Mouse (Mus musculus): ENCODE measurements at regions not wholly inside any gene's neighbourhood (a gene's known extent, or its start where the extent isn't known, plus 50 kb on each side); places are given as distances from the start of the nearest gene placed in this dataset.
A peak's percentile ranks its signal among the peaks of the same experiment; 100 is the strongest.

GRCm38 (mm10) chr14:78197483-78197882 lies 108.7 kb upstream of the Fam216b start:
- DNase-seq (ENCODE audit: low spot score): no peak
- no peak for TF ChIP-seq CTCF (IDR thresholded peaks at IDR 0.05; ENCODE audit: low read depth)
- Histone ChIP-seq H3K27ac (no peak overlapping the region), H3K4me3 (replicated peaks; ENCODE audit: low read depth, low read length) (no peak overlapping the region), H3K9me3 (replicated peaks; ENCODE audit: low read length) (no peaks in the 10 kb centered on the region), H3K4me2 (ENCODE audit: low read length) (no peak overlapping the region), H3K27me3 (ENCODE audit: insufficient read depth, low read length) (no peaks in the 10 kb centered on the region), H3K36me3 (ENCODE audit: insufficient read depth, low read length) (no peaks in the 10 kb centered on the region), H3K9ac (ENCODE audit: low read depth, low read length) (no peak overlapping the region), H3K4me1 (replicated peaks; ENCODE audit: insufficient read depth, low read length) (no peaks in the 10 kb centered on the region)
- whole genome bisulfite sequencing: 82% methylated on average over 2 of the region's 2 CpGs
- no peak for ATAC-seq (replicated peaks; ENCODE audit: low FRiP score, low read depth)

- WGBS: 58% methylated on average over 6 of the region's 6 CpGs
- no peak for TF ChIP-seq CTCF (IDR thresholded peaks at IDR 0.05; ENCODE audit: low read depth)
- no peaks in the 10 kb centered on the region for H3K36me3 ChIP-seq (ENCODE audit: insufficient read depth, low read length)
- no peak overlapping the region for H3K27ac ChIP-seq
- no peaks in the 10 kb centered on the region for H3K4me1 ChIP-seq (replicated peaks; ENCODE audit: insufficient read depth, low read length)
- H3K4me2 ChIP-seq (ENCODE audit: low read length): no peak overlapping the region
- H3K9ac ChIP-seq (ENCODE audit: low read depth, low read length): no peak overlapping the region
- no peaks in the 10 kb centered on the region for H3K27me3 ChIP-seq (ENCODE audit: insufficient read depth, low read length)
- ATAC-seq (replicated peaks; ENCODE audit: low FRiP score, low read depth) (no peak), DNase-seq (ENCODE audit: low spot score) (peak; percentile 58)
- no peaks in the 10 kb centered on the region for H3K9me3 ChIP-seq (replicated peaks; ENCODE audit: low read length)
- H3K4me3 ChIP-seq (replicated peaks; ENCODE audit: low read depth, low read length): no peak overlapping the region
These were observed 90.8 kb upstream of the Fam216b start for GRCm38 (mm10) chr14:78179576-78179975.

- no peak for ATAC-seq (replicated peaks; ENCODE audit: low FRiP score, low read depth)
- DNase-seq (ENCODE audit: low spot score): no peak
These were observed 84.6 kb upstream of the Fam216b start for GRCm38 (mm10) chr14:78173451-78173850.

GRCm38 (mm10) chr14:78172956-78173355 lies 84.1 kb upstream of the Fam216b start:
- WGBS: 65% methylated on average over 1 of the region's 1 CpGs
- Histone ChIP-seq H3K9me3 (replicated peaks; ENCODE audit: low read length) (no peaks in the 10 kb centered on the region), H3K4me3 (replicated peaks; ENCODE audit: low read depth, low read length) (no peak overlapping the region), H3K27ac (no peak overlapping the region), H3K4me1 (replicated peaks; ENCODE audit: insufficient read depth, low read length) (no peaks in the 10 kb centered on the region), H3K9ac (ENCODE audit: low read depth, low read length) (no peak overlapping the region), H3K27me3 (ENCODE audit: insufficient read depth, low read length) (no peaks in the 10 kb centered on the region), H3K36me3 (ENCODE audit: insufficient read depth, low read length) (no peaks in the 10 kb centered on the region), H3K4me2 (ENCODE audit: low read length) (no peak overlapping the region)
- no peak for TF ChIP-seq CTCF (IDR thresholded peaks at IDR 0.05; ENCODE audit: low read depth)
- DNase-seq (ENCODE audit: low spot score) (peak; percentile 18), ATAC-seq (replicated peaks; ENCODE audit: low FRiP score, low read depth) (no peak)

More at GRCm38 (mm10) chr14:78173451-78173850, 84.6 kb upstream of the Fam216b start:
- Histone ChIP-seq H3K4me2 (ENCODE audit: low read length) (no peak overlapping the region), H3K27ac (no peak overlapping the region), H3K4me3 (replicated peaks; ENCODE audit: low read depth, low read length) (no peak overlapping the region), H3K9ac (ENCODE audit: low read depth, low read length) (no peak overlapping the region), H3K4me1 (replicated peaks; ENCODE audit: insufficient read depth, low read length) (no peaks in the 10 kb centered on the region), H3K36me3 (ENCODE audit: insufficient read depth, low read length) (no peaks in the 10 kb centered on the region), H3K27me3 (ENCODE audit: insufficient read depth, low read length) (no peaks in the 10 kb centered on the region), H3K9me3 (replicated peaks; ENCODE audit: low read length) (no peaks in the 10 kb centered on the region)
- no peak for TF ChIP-seq CTCF (IDR thresholded peaks at IDR 0.05; ENCODE audit: low read depth)
- 84% methylated on average over 2 of the region's 2 CpGs for WGBS

GRCm38 (mm10) chr14:78160819-78161218 lies 72.0 kb upstream of the Fam216b start:
- H3K9me3 ChIP-seq (replicated peaks; ENCODE audit: low read length): no peaks in the 10 kb centered on the region
- no peaks in the 10 kb centered on the region for H3K27me3 ChIP-seq (ENCODE audit: insufficient read depth, low read length)
- DNase-seq (ENCODE audit: low spot score) (no peak), ATAC-seq (replicated peaks; ENCODE audit: low FRiP score, low read depth) (no peak)
- H3K9ac ChIP-seq (ENCODE audit: low read depth, low read length): no peak overlapping the region
- 89% methylated on average over 3 of the region's 3 CpGs for WGBS
- TF ChIP-seq CTCF (IDR thresholded peaks at IDR 0.05; ENCODE audit: low read depth): no peak
- no peaks in the 10 kb centered on the region for H3K4me1 ChIP-seq (replicated peaks; ENCODE audit: insufficient read depth, low read length)
- no peak overlapping the region for H3K4me2 ChIP-seq (ENCODE audit: low read length)
- H3K4me3 ChIP-seq (replicated peaks; ENCODE audit: low read depth, low read length): no peak overlapping the region
- H3K36me3 ChIP-seq (ENCODE audit: insufficient read depth, low read length): no peaks in the 10 kb centered on the region
- no peak overlapping the region for H3K27ac ChIP-seq

GRCm38 (mm10) chr14:78159567-78159966 lies 70.8 kb upstream of the Fam216b start:
- DNase-seq (ENCODE audit: low spot score): no peak
- no peak for ATAC-seq (replicated peaks; ENCODE audit: low FRiP score, low read depth)
- WGBS: 83% methylated on average over 7 of the region's 7 CpGs

GRCm38 (mm10) chr14:78157660-78158059 lies 68.9 kb upstream of the Fam216b start:
- no peak for ATAC-seq (replicated peaks; ENCODE audit: low FRiP score, low read depth)

More at GRCm38 (mm10) chr14:78159567-78159966, 70.8 kb upstream of the Fam216b start:
- Histone ChIP-seq H3K9ac (ENCODE audit: low read depth, low read length) (no peak overlapping the region), H3K27me3 (ENCODE audit: insufficient read depth, low read length) (no peaks in the 10 kb centered on the region), H3K27ac (no peak overlapping the region), H3K4me3 (replicated peaks; ENCODE audit: low read depth, low read length) (no peak overlapping the region), H3K36me3 (ENCODE audit: insufficient read depth, low read length) (no peaks in the 10 kb centered on the region), H3K9me3 (replicated peaks; ENCODE audit: low read length) (no peaks in the 10 kb centered on the region), H3K4me2 (ENCODE audit: low read length) (no peak overlapping the region), H3K4me1 (replicated peaks; ENCODE audit: insufficient read depth, low read length) (no peaks in the 10 kb centered on the region)
- TF ChIP-seq CTCF (IDR thresholded peaks at IDR 0.05; ENCODE audit: low read depth): no peak

More at GRCm38 (mm10) chr14:78157660-78158059, 68.9 kb upstream of the Fam216b start:
- Histone ChIP-seq H3K9ac (ENCODE audit: low read depth, low read length) (no peak overlapping the region), H3K27me3 (ENCODE audit: insufficient read depth, low read length) (no peaks in the 10 kb centered on the region), H3K9me3 (replicated peaks; ENCODE audit: low read length) (no peaks in the 10 kb centered on the region), H3K36me3 (ENCODE audit: insufficient read depth, low read length) (no peaks in the 10 kb centered on the region), H3K27ac (no peak overlapping the region), H3K4me3 (replicated peaks; ENCODE audit: low read depth, low read length) (no peak overlapping the region), H3K4me1 (replicated peaks; ENCODE audit: insufficient read depth, low read length) (no peaks in the 10 kb centered on the region), H3K4me2 (ENCODE audit: low read length) (no peak overlapping the region)
- no peak for TF ChIP-seq CTCF (IDR thresholded peaks at IDR 0.05; ENCODE audit: low read depth)
- 54% methylated on average over 2 of the region's 2 CpGs for WGBS
- DNase-seq (ENCODE audit: low spot score): no peak

All from kidney, postnatal 0 days (tissue).